Comparison of ENCODE assay signal across 16 mouse cellular contexts in genomic region chr11:93440466-93440865, GRCm38 (mm10).
"Had no signal": no experiment of that assay in that cellular context is flagged by ENCODE, and none has a peak within 500 bp of the region (broad histone marks: within the 10 kb centered on the region; RNA-seq: fewer than 3 reads in every experiment).

No protein-coding gene starts in this region.

- H3K4me3 ChIP-seq: lung, embryonic 15.5 days; megakaryocyte, embryonic 14.5 days; midbrain, embryonic 13.5 days; midbrain, embryonic 15.5 days; neural tube, embryonic 12.5 days; stomach, embryonic 15.5 days had no signal

- H3K36me3 ChIP-seq: lung, embryonic 15.5 days; midbrain, embryonic 13.5 days; midbrain, embryonic 15.5 days; neural tube, embryonic 12.5 days; stomach, embryonic 15.5 days had no signal

- H3K27ac ChIP-seq: lung, embryonic 15.5 days; macrophage; midbrain, embryonic 13.5 days; midbrain, embryonic 15.5 days; neural tube, embryonic 12.5 days; stomach, embryonic 15.5 days; stomach, postnatal 0 days had no signal

- H3K9ac ChIP-seq: liver, postnatal 0 days; lung, embryonic 15.5 days; midbrain, embryonic 13.5 days; midbrain, embryonic 15.5 days; neural tube, embryonic 12.5 days; stomach, embryonic 15.5 days had no signal

- DNase-seq: liver, postnatal 0 days; lung, postnatal 10 days; lung, postnatal 36 days; right cerebral cortex, postnatal 14 days; thymus, adult 2 months; thymus, postnatal 25 days; thymus, postnatal 4 days had no signal

- H3K9me3 ChIP-seq: lung, embryonic 15.5 days; megakaryocyte, embryonic 14.5 days; midbrain, embryonic 13.5 days; midbrain, embryonic 15.5 days; neural tube, embryonic 12.5 days; stomach, embryonic 15.5 days had no signal

- H3K4me1 ChIP-seq: megakaryocyte, embryonic 14.5 days; midbrain, embryonic 15.5 days; neural tube, embryonic 12.5 days; stomach, embryonic 15.5 days had no signal

- ATAC-seq: liver, postnatal 0 days; midbrain, embryonic 13.5 days; midbrain, embryonic 15.5 days had no signal

- H3K4me2 ChIP-seq: lung, embryonic 15.5 days; midbrain, embryonic 11.5 days; midbrain, embryonic 13.5 days; midbrain, embryonic 15.5 days; neural tube, embryonic 12.5 days; stomach, embryonic 15.5 days had no signal

- H3K27me3 ChIP-seq: lung, embryonic 15.5 days; megakaryocyte, embryonic 14.5 days; midbrain, embryonic 13.5 days; midbrain, embryonic 15.5 days; neural tube, embryonic 12.5 days; stomach, embryonic 15.5 days had no signal
